ENCODE assay signal across 33 mouse cellular contexts in genomic region chr16:45624791-45625190, GRCm38 (mm10). TPM values are rescaled to one million over a fixed set of nuclear protein-coding genes. Genes with fewer than 3 reads are reported as not detected.
A peak's percentile ranks its signal among the peaks of the same experiment; 100 is the strongest.
DNase-seq lines count a peak whose midpoint lies in the region; ATAC-seq lines count a peak whose summit lies in the region.
"Had no signal": no experiment of that assay in that cellular context is flagged by ENCODE, and none has a peak within 500 bp of the region (broad histone marks: within the 10 kb centered on the region; RNA-seq: fewer than 3 reads in every experiment).

No protein-coding gene starts in this region.

- no peak overlapping the region for H3K4me2 ChIP-seq in midbrain, embryonic 11.5 days
- no peak overlapping the region for H3K4me2 ChIP-seq in midbrain, embryonic 15.5 days
- H3K4me2 ChIP-seq: embryonic facial prominence, embryonic 13.5 days; forebrain, embryonic 15.5 days; heart, embryonic 12.5 days; hindbrain, embryonic 15.5 days; intestine, embryonic 15.5 days; liver, embryonic 15.5 days; lung, embryonic 15.5 days; midbrain, embryonic 13.5 days; neural tube, embryonic 15.5 days; stomach, embryonic 15.5 days had no signal

- H3K27ac ChIP-seq in heart, embryonic 10.5 days, result 0 out of 2 replicates have a peak overlapping the region, but pooled peaks have one; percentile 6
- H3K27ac ChIP-seq in midbrain, embryonic 11.5 days (ENCODE audit: low read depth, low read length), result no peak overlapping the region
- H3K27ac ChIP-seq in midbrain, embryonic 15.5 days, result no peak overlapping the region
- H3K27ac ChIP-seq: embryonic facial prominence, embryonic 13.5 days; forebrain, embryonic 15.5 days; hindbrain, embryonic 15.5 days; intestine, embryonic 15.5 days; liver, embryonic 15.5 days; lung, embryonic 15.5 days; midbrain, embryonic 13.5 days; neural tube, embryonic 15.5 days; stomach, embryonic 15.5 days had no signal

- no peaks in the 10 kb centered on the region for H3K9me3 ChIP-seq in heart, embryonic 10.5 days
- H3K9me3 ChIP-seq in midbrain, embryonic 11.5 days (ENCODE audit: control insufficient read depth, low read length), result no peaks in the 10 kb centered on the region
- H3K9me3 ChIP-seq in midbrain, embryonic 15.5 days, result no peaks in the 10 kb centered on the region
- H3K9me3 ChIP-seq: embryonic facial prominence, embryonic 13.5 days; forebrain, embryonic 10.5 days; forebrain, embryonic 15.5 days; heart, embryonic 12.5 days; hindbrain, embryonic 15.5 days; intestine, embryonic 15.5 days; liver, embryonic 15.5 days; lung, embryonic 15.5 days; midbrain, embryonic 13.5 days; neural tube, embryonic 15.5 days; stomach, embryonic 15.5 days had no signal

- H3K27me3 ChIP-seq in heart, embryonic 10.5 days (ENCODE audit: insufficient read depth, poor library complexity, severe bottlenecking), result no peaks in the 10 kb centered on the region
- no peaks in the 10 kb centered on the region for H3K27me3 ChIP-seq in midbrain, embryonic 11.5 days (ENCODE audit: control insufficient read depth, insufficient read depth, low read length)
- no peaks in the 10 kb centered on the region for H3K27me3 ChIP-seq in midbrain, embryonic 15.5 days (replicated peaks)
- H3K27me3 ChIP-seq: CH12.LX; embryonic facial prominence, embryonic 13.5 days; forebrain, embryonic 15.5 days; heart, embryonic 12.5 days; hindbrain, embryonic 15.5 days; intestine, embryonic 15.5 days; liver, embryonic 15.5 days; lung, embryonic 15.5 days; midbrain, embryonic 13.5 days; neural tube, embryonic 15.5 days; stomach, embryonic 15.5 days had no signal

- ATAC-seq in midbrain, embryonic 11.5 days (ENCODE audit: low FRiP score), result no peak
- ATAC-seq in midbrain, embryonic 15.5 days (replicated peaks), result no peak
- ATAC-seq: forebrain, embryonic 15.5 days; intestine, embryonic 15.5 days; midbrain, embryonic 13.5 days had no signal

- H3K4me3 ChIP-seq in heart, embryonic 10.5 days, result no peak overlapping the region
- no peak overlapping the region for H3K4me3 ChIP-seq in midbrain, embryonic 11.5 days (ENCODE audit: low read depth, low read length)
- no peak overlapping the region for H3K4me3 ChIP-seq in midbrain, embryonic 15.5 days
- H3K4me3 ChIP-seq: embryonic facial prominence, embryonic 13.5 days; forebrain, embryonic 10.5 days; forebrain, embryonic 15.5 days; heart, embryonic 12.5 days; hindbrain, embryonic 15.5 days; intestine, embryonic 15.5 days; liver, embryonic 15.5 days; lung, embryonic 15.5 days; midbrain, embryonic 13.5 days; neural tube, embryonic 15.5 days; stomach, embryonic 15.5 days had no signal

- peaks cover 13% of the 10 kb centered on the region; the same call in 1 of the 2 replicates for H3K4me1 ChIP-seq in heart, embryonic 10.5 days
- H3K4me1 ChIP-seq in midbrain, embryonic 11.5 days (ENCODE audit: control insufficient read depth, insufficient read depth, low read length), result no peaks in the 10 kb centered on the region
- no peaks in the 10 kb centered on the region for H3K4me1 ChIP-seq in midbrain, embryonic 15.5 days
- H3K4me1 ChIP-seq: embryonic facial prominence, embryonic 13.5 days; forebrain, embryonic 10.5 days; forebrain, embryonic 15.5 days; hindbrain, embryonic 15.5 days; intestine, embryonic 15.5 days; midbrain, embryonic 13.5 days; neural tube, embryonic 15.5 days; stomach, embryonic 15.5 days had no signal

- no peak for DNase-seq in heart, embryonic 10.5 days (ENCODE audit: low spot score)
- DNase-seq in heart, postnatal 4 days, result no peak
- DNase-seq in midbrain, embryonic 11.5 days (ENCODE audit: low spot score, missing footprints), result peak; percentile 4
- DNase-seq in induced T-regulatory cell, adult 2 months (ENCODE audit: low read depth), result peak; percentile 25
- DNase-seq in adipocyte (ENCODE audit: low spot score), result no peak
- no peak for DNase-seq in heart, adult 18-20 months
- DNase-seq: adrenal gland, postnatal 14 days; cerebellum, adult 11-12 months; cerebellum, adult 9-11 months; kidney, adult 2 months; liver; right cerebral cortex, postnatal 25 days; thymus, postnatal 14 days had no signal

- WGBS in heart, embryonic 10.5 days, result 78% methylated on average over 2 of the region's 2 CpGs
- 88% methylated on average over 2 of the region's 2 CpGs for WGBS in midbrain, embryonic 11.5 days
- 92% methylated on average over 2 of the region's 2 CpGs for WGBS in midbrain, embryonic 15.5 days

- no peak overlapping the region for H3K9ac ChIP-seq in midbrain, embryonic 11.5 days (ENCODE audit: low read length)
- H3K9ac ChIP-seq in midbrain, embryonic 15.5 days, result no peak overlapping the region
- H3K9ac ChIP-seq: embryonic facial prominence, embryonic 13.5 days; forebrain, embryonic 15.5 days; heart, embryonic 12.5 days; hindbrain, embryonic 15.5 days; intestine, embryonic 15.5 days; liver, embryonic 15.5 days; lung, embryonic 15.5 days; midbrain, embryonic 13.5 days; neural tube, embryonic 15.5 days; stomach, embryonic 15.5 days had no signal

- no peaks in the 10 kb centered on the region for H3K36me3 ChIP-seq in heart, embryonic 10.5 days
- H3K36me3 ChIP-seq in midbrain, embryonic 11.5 days (ENCODE audit: control insufficient read depth, insufficient read depth, low read length), result no peaks in the 10 kb centered on the region
- H3K36me3 ChIP-seq in midbrain, embryonic 15.5 days (replicated peaks), result no peaks in the 10 kb centered on the region
- H3K36me3 ChIP-seq: embryonic facial prominence, embryonic 13.5 days; forebrain, embryonic 10.5 days; forebrain, embryonic 15.5 days; heart, embryonic 12.5 days; hindbrain, embryonic 15.5 days; intestine, embryonic 15.5 days; liver, embryonic 15.5 days; lung, embryonic 15.5 days; midbrain, embryonic 13.5 days; neural tube, embryonic 15.5 days; stomach, embryonic 15.5 days had no signal

RNA-seq across cellular contexts. Expression of gene Gcsam, which starts 14.6 kb away (rescaled TPM):
- polyA plus RNA-seq in heart, embryonic 10.5 days (2016; fragmentation: Nextera tagmentation; extraction: Ambion mirVana), result 0.28 TPM in 1 of 2 replicates, not detected in the other
- total RNA-seq in heart, postnatal 4 days (2021), result under 1 TPM in 1 of 2 experiments, not detected in 1; 0.19 TPM
- 0.14 TPM in 1 of 2 replicates, not detected in the other for polyA plus RNA-seq in midbrain, embryonic 11.5 days (2014; fragmentation: Nextera tagmentation; extraction: Ambion mirVana)
- polyA plus RNA-seq in midbrain, embryonic 15.5 days (2015; fragmentation: Nextera tagmentation; extraction: Ambion mirVana), result not detected in 2 replicates
- total RNA-seq in heart, adult 18-20 months (2021), result under 1 TPM; 0.10 to 0.18 TPM
- total RNA-seq: adrenal gland, postnatal 14 days; CH12.LX; ES-E14; left cerebral cortex, postnatal 14 days; monocyte, adult 5-6 weeks had no signal
- polyA plus RNA-seq: forebrain, embryonic 15.5 days; frontal cortex, adult 2 months; hindbrain, embryonic 15.5 days; midbrain, embryonic 13.5 days; neural tube, embryonic 15.5 days had no signal

RNA-seq across cellular contexts. Expression of gene BC016579, which starts 29.1 kb away (rescaled TPM):
- polyA plus RNA-seq in heart, embryonic 10.5 days (2016; fragmentation: Nextera tagmentation; extraction: Ambion mirVana), result 0.15 and 0.29 TPM in 2 replicates
- total RNA-seq in heart, postnatal 4 days (2021), result not detected
- polyA plus RNA-seq in midbrain, embryonic 11.5 days (2014; fragmentation: Nextera tagmentation; extraction: Ambion mirVana), result 0.08 TPM in 1 of 2 replicates, not detected in the other
- 0.10 TPM in 1 of 2 replicates, not detected in the other for polyA plus RNA-seq in midbrain, embryonic 15.5 days (2015; fragmentation: Nextera tagmentation; extraction: Ambion mirVana)
- not detected for total RNA-seq in heart, adult 18-20 months (2021)
- total RNA-seq: adrenal gland, postnatal 14 days; CH12.LX; gastrocnemius, adult 18-20 months; gastrocnemius, postnatal 4 days; monocyte, adult 5-6 weeks had no signal
- polyA plus RNA-seq: heart, postnatal 0 days; hindbrain, embryonic 15.5 days; neural tube, embryonic 15.5 days had no signal

Comparison
In these comparisons a context has a peak if more than half of its experiments do, and no peak if none do; other contexts are left out.
1. DNase-seq: peak in midbrain, embryonic 11.5 days (single experiment) and induced T-regulatory cell, adult 2 months (single experiment); none in heart, embryonic 10.5 days (single experiment), heart, postnatal 4 days (single experiment), adipocyte (single experiment) and heart, adult 18-20 months (0 of 2).